Mouse (Mus musculus) lung, embryonic 16.5 days (tissue): ENCODE measurements around the gene Irf3. TPM values are rescaled to one million over a fixed set of nuclear protein-coding genes. Genes with fewer than 3 reads are reported as not detected.

ENCODE experiments used
- ATAC-seq: fragments of 200-750 bp; cut with Nextera tagmentation; 2 replicates; pipeline ENCODE4 v1.8.0; 2017; ENCODE audit warnings: low read depth, mild to moderate bottlenecking, moderate library complexity
- H3K27ac ChIP-seq: fragments of 300-500 bp; sonication (generic); 2 replicates; pipeline ENCODE4 v1.5.1; 2014; ENCODE audit warnings: mild to moderate bottlenecking, control low read depth, low read length
- H3K27me3 ChIP-seq: fragments of 300-500 bp; sonication (generic); 2 replicates; pipeline ENCODE4 v1.6.1; 2014; ENCODE audit warnings: low read depth, low read length, mixed read lengths; ENCODE audit not compliant: control insufficient read depth, insufficient read depth
- H3K36me3 ChIP-seq: fragments of 300-500 bp; sonication (generic); 2 replicates; pipeline ENCODE4 v1.6.1; 2014; ENCODE audit warnings: low read length; ENCODE audit not compliant: control insufficient read depth, insufficient read depth
- H3K4me1 ChIP-seq: fragments of 300-500 bp; sonication (generic); replicated peaks from 2 replicates; pipeline ENCODE4 v1.6.1; 2014; ENCODE audit warnings: low read length, mixed read lengths; ENCODE audit not compliant: control insufficient read depth, insufficient read depth
- H3K4me2 ChIP-seq: fragments of 300-500 bp; sonication (generic); 2 replicates; pipeline ENCODE4 v1.6.1; 2014; ENCODE audit warnings: low read depth, low read length, control low read depth
- H3K4me3 ChIP-seq: fragments of 300-500 bp; sonication (generic); 2 replicates; pipeline ENCODE4 v1.5.1; 2014; ENCODE audit warnings: mild to moderate bottlenecking, low read length, control low read depth
- H3K9ac ChIP-seq: fragments of 300-500 bp; sonication (generic); 2 replicates; pipeline ENCODE4 v1.6.1; 2014; ENCODE audit warnings: low read length, control low read depth
- H3K9me3 ChIP-seq: fragments of 300-500 bp; sonication (generic); 2 replicates; pipeline ENCODE4 v1.6.1; 2016; ENCODE audit warnings: low read length; ENCODE audit not compliant: control insufficient read depth
- WGBS: fragments of 180-500 bp; shearing (Covaris S2); extraction: QIAGEN DNeasy Blood & Tissue Kit; methylation state at CpG from one replicate; pipeline ENCODE4 v1.1.7; 2014; 5-methylcytosine and 5-hydroxymethylcytosine counted together
- polyA plus RNA-seq: library from polyadenylated mRNA; unstranded; fragments of >200 nt; fragmentation: Nextera tagmentation; extraction: Ambion mirVana; gene quantifications from 2 replicates; pipeline ENCODE4 v1.2.1, GENCODE M21; 2015

Irf3 gene
- polyA plus RNA-seq, 1 experiment from 2014 or later = 96.5 TPM

DNA sequence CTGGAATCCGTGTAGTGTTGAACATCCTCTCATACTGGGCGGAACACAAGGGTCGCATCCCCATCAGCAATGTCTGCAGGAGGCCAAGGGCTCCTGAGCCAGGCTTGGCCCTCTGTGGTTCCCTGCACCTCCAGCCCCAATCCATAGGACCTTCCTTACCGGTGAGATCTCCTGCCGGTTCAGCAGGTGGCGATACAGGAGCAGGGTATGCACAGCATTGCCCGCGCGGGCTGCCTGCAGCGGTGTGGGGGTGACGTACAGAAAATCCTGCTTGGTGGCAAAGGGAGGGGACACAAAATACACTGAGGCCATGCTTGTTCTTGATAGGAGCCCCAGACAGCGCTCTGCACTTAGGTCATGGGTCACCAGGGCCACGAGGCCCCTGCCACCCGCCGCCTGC, 30.8 kb upstream of the Irf3 start:
- H3K4me2 ChIP-seq = no peak overlapping the region
- no peaks in the 10 kb centered on the region for H3K27me3 ChIP-seq
- peaks cover 13% of the 10 kb centered on the region for H3K4me1 ChIP-seq
- no peak overlapping the region for H3K27ac ChIP-seq
- H3K4me3 ChIP-seq = no peak overlapping the region
- no peaks in the 10 kb centered on the region for H3K9me3 ChIP-seq
- no peak overlapping the region for H3K9ac ChIP-seq
- no peak for ATAC-seq
- WGBS = 48% methylated on average over 15 of the region's 15 CpGs
- H3K36me3 ChIP-seq = no peaks in the 10 kb centered on the region; the same call in 1 of the 2 replicates

DNA sequence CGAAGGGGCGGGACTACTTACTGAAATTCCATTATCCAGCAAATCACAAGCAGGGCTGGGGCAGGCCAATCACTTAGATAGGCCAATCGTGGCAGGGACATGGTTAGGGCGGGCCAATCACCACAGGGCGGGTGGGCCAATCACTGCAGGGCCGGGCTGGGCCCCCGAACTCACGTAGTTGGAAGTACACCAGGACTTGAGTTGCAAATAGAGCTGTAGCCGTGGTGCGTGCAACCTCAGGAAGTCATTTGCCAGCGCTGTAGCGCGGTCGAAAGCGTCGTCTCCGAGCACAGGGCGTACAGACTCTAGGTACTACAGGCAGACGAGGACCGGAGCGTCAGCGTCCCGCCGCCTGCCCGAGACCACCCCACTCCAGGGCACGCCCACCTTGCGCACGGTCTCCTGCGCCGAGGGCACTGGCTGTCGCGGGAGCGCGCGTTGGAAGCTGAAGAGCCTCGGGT, 27.2 kb upstream of the Irf3 start:
- ATAC-seq = peak; percentile 98
- H3K27ac ChIP-seq = peak overlapping the region; percentile 93
- no peaks in the 10 kb centered on the region for H3K27me3 ChIP-seq
- peaks cover 17% of the 10 kb centered on the region for H3K4me1 ChIP-seq
- under 1% methylated on average over 36 of the region's 36 CpGs for WGBS
- H3K4me2 ChIP-seq = peak overlapping the region; percentile 92
- no peaks in the 10 kb centered on the region; the same call in 1 of the 2 replicates for H3K36me3 ChIP-seq
- peak overlapping the region; percentile 77 for H3K9ac ChIP-seq
- H3K9me3 ChIP-seq = no peaks in the 10 kb centered on the region
- peak overlapping the region; percentile 73 for H3K4me3 ChIP-seq

DNA sequence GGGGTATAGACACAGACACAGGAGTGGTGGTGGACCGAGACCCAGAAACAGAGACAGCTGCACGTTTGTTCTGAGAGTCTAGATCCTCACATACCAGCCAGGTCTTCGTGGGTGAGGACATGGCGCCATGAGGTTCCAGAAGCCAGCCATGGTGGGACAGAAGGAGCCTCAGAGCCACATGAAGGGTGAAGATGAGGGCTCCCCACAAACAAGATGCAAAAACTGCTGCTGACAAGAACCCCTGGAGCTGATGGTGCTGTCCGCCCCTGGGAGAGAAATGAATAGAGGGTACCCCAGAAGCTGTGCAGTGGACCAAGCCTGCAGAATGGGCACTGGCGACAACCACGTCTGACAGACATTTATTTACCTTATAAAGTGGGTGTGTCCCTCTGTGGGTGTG, 26.3 kb upstream of the Irf3 start:
- no peaks in the 10 kb centered on the region for H3K27me3 ChIP-seq
- peak overlapping the region; percentile 73 for H3K4me3 ChIP-seq
- peaks cover 2% of the 10 kb centered on the region; the same call in 1 of the 2 replicates for H3K36me3 ChIP-seq
- peak overlapping the region; percentile 92 for H3K4me2 ChIP-seq
- peaks cover 17% of the 10 kb centered on the region for H3K4me1 ChIP-seq
- WGBS = 54% methylated on average over 7 of the region's 7 CpGs
- no peaks in the 10 kb centered on the region for H3K9me3 ChIP-seq
- ATAC-seq = no peak
- H3K9ac ChIP-seq = peak overlapping the region; percentile 77
- H3K27ac ChIP-seq = no peak overlapping the region

DNA sequence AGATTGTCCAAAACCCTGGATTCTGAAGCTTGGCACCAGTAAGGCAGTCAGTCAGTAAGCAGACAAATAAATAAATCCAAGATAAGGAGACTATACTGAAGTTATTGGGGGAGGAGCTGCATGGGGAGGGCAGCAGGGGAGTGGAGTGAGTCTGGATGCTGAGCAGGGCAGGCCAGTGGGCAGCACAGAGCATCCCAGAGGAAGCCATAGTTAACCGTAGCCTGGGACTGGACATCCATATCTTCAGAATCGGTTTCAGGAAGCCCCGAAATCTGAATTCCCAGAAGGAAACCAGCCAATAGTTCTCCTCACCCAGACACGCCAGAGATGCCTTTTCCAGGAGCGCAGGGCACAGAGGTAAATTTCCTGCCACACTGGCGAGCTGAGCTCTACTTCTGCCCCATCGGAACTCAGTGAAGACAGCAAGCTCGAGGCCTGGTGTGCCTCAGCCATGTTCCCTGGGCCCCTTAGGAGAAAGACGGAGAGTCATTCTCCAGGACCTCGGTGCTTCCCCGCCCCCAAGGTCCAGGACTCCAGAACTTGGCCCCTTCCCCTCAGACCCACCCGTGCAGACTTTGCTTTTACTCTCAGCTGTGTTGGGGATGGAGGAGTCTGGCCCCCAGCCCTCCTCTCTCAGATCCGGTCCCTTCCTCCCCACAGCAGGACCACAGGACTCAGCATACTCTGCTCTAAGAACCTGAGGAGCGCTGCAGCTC, 23.9 kb upstream of the Irf3 start:
- no peaks in the 10 kb centered on the region for H3K27me3 ChIP-seq
- peak overlapping the region; percentile 52 for H3K4me3 ChIP-seq
- peaks cover 22% of the 10 kb centered on the region for H3K36me3 ChIP-seq
- H3K4me1 ChIP-seq = peaks cover 17% of the 10 kb centered on the region
- H3K4me2 ChIP-seq = peak overlapping the region; percentile 65
- H3K9ac ChIP-seq = peak overlapping the region; percentile 32; the same call in 1 of the 2 replicates
- no peaks in the 10 kb centered on the region for H3K9me3 ChIP-seq
- H3K27ac ChIP-seq = no peak overlapping the region
- WGBS = 36% methylated on average over 14 of the region's 14 CpGs
- no peak for ATAC-seq

DNA sequence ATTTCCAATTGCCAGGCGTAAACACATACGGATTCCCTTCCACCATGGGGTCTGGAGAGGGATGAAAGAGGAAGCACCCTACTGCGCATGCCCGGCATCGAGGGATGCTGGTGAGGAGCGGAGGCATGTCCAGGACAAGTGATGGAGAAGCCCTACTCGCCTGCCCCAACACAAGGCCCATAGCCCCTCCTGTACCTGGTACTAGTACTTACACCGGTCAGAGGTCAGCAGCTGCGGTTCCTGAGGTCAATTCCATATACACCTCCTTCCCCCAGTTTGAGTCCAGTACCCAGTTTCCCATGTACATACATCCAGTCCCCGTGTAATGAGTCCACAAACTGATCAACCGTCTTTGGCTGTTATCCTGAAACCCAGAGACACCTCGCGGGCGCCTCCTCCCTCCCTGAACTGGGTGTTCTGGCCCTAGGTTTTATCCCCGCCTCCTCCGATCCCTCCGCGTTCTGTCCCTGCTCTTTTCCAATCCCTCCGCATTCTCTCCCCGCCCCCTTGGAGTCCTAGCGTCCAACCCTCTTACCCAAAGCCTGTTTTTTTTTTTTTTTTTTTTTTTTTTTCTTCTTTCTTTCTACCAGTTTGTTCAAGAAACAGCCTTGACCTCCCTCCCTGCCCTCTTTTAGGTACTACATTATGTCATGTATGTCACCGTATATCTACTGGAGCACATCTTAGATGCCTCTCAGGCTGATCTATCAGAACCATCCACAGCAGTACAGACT, 22.9 kb upstream of the Irf3 start, which contains the start of gene Cpt1c:
TSS of gene Cpt1c (minus strand) at position 469 of the 734 bp plus-strand sequence.
- Histone ChIP-seq H3K27me3 (no peaks in the 10 kb centered on the region), H3K4me2 (peak within 1 kb of the TSS; percentile 65), H3K9me3 (no peaks in the 10 kb centered on the region), H3K27ac (peak within 1 kb of the TSS; percentile 32), H3K9ac (peak within 1 kb of the TSS; percentile 48), H3K4me3 (peak within 1 kb of the TSS; percentile 52), H3K36me3 (peaks cover 28% of the 10 kb centered on the region), H3K4me1 (peaks cover 16% of the 10 kb centered on the region)
- 2% methylated on average over 22 of the region's 22 CpGs for WGBS
- ATAC-seq = peak; percentile 16; the same call in 1 of the 2 replicates

DNA sequence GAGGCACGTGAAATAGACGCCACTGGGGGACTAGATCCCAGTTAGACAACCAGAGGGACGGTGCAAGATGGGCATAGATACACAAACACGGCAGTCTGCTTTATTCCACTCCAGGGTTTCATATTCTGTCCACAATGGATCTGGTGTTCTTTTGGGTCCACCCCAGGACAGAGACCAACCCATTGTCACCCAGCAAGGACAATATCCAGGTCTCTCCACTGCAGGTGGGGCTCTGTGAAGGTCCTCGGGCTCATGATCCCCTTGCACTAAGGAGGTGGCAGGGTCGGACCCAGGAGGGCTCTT, 22.4 kb upstream of the Irf3 start:
- 17% methylated on average over 6 of the region's 6 CpGs for WGBS
- Histone ChIP-seq H3K27me3 (no peaks in the 10 kb centered on the region), H3K9ac (no peak overlapping the region), H3K4me1 (peaks cover 12% of the 10 kb centered on the region), H3K36me3 (peaks cover 34% of the 10 kb centered on the region), H3K4me2 (peak overlapping the region; percentile 65; the same call in 1 of the 2 replicates), H3K27ac (peak overlapping the region; percentile 32; the same call in 1 of the 2 replicates), H3K4me3 (no peak overlapping the region), H3K9me3 (no peaks in the 10 kb centered on the region)
- ATAC-seq = no peak

DNA sequence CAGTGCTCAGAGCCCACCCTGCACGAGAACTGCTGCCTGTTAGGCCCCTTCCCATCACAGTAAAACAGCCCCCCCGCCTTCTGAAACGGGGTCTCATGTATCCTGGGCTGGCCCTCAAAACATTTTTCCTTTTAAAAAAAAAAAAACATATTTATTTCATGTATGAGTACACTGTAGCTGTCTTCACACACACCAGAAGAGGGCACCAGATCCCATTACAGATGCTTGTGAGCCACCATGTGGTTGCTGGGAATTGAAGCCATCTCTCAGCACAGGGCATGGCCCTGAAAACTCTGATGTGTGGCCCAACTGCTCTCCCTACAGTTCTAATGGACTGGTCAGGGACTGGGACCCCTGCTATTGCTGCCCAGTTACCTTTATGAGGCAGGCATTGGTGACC, 19.1 kb upstream of the Irf3 start:
- Histone ChIP-seq H3K27ac (no peak overlapping the region), H3K4me3 (no peak overlapping the region), H3K4me2 (no peak overlapping the region), H3K4me1 (peaks cover 5% of the 10 kb centered on the region; the same call in 1 of the 2 replicates), H3K36me3 (peaks cover 54% of the 10 kb centered on the region), H3K27me3 (no peaks in the 10 kb centered on the region), H3K9ac (no peak overlapping the region), H3K9me3 (no peaks in the 10 kb centered on the region)
- no peak for ATAC-seq
- 83% methylated on average over 3 of the region's 3 CpGs for WGBS

DNA sequence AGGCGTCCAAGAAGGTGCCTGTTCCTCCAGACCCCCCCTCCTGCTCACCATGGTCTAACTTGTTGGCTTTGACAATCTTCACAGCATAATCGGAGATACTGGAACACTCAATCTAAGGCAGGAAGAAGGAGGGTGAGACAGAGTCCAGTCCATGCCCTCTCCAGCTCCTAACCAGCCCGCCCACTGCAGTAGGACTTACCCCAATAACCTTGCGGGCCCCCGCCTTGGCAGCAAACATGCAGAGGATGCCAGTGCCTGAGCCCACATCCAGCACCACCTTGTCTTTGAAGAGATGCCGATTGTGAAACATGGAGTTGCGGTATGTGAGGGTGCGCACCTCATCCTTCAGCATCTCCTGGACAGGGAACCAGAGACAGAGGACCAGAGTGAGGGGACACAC, 15.9 kb upstream of the Irf3 start:
- no peaks in the 10 kb centered on the region for H3K9me3 ChIP-seq
- H3K27ac ChIP-seq = no peak overlapping the region
- peaks cover 49% of the 10 kb centered on the region for H3K36me3 ChIP-seq
- no peak overlapping the region for H3K4me2 ChIP-seq
- H3K4me1 ChIP-seq = peaks cover 11% of the 10 kb centered on the region
- no peak overlapping the region for H3K9ac ChIP-seq
- WGBS = 89% methylated on average over 8 of the region's 8 CpGs
- H3K27me3 ChIP-seq = no peaks in the 10 kb centered on the region
- no peak for ATAC-seq
- no peak overlapping the region for H3K4me3 ChIP-seq

DNA sequence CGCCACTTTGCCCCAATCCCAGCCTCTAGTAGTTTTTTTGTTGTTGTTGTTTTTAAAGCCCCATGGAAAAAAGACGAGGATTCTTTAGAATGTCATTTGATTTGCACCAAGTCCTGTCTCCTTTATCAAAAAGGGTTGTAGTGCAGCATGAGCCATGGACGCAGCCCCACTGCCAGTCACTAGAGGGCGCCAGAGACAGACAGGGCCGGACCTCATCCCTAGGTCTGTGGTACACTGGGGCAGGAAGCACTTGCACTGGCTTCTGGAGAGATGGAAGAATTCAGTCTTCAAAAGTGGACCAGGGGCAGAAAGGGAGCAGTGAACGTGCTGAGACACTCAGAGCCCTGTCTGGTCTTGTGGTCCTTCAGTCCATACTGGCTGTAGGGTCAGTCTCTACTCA, 14.4 kb upstream of the Irf3 start:
- peaks cover 34% of the 10 kb centered on the region for H3K36me3 ChIP-seq
- H3K27ac ChIP-seq = no peak overlapping the region
- no peak overlapping the region for H3K4me3 ChIP-seq
- ATAC-seq = no peak
- no peaks in the 10 kb centered on the region for H3K9me3 ChIP-seq
- no peaks in the 10 kb centered on the region for H3K27me3 ChIP-seq
- H3K9ac ChIP-seq = no peak overlapping the region
- H3K4me2 ChIP-seq = no peak overlapping the region
- H3K4me1 ChIP-seq = peaks cover 15% of the 10 kb centered on the region
- 29% methylated on average over 6 of the region's 6 CpGs for WGBS
